Mouse (Mus musculus) kidney, adult 18-20 months (tissue): Measurements from ENCODE around the gene Dusp1.

ENCODE experiments used
- DNase-seq: peaks from one replicate; pipeline ENCODE4 v3.0.0; 2021

Dusp1 gene

DNA sequence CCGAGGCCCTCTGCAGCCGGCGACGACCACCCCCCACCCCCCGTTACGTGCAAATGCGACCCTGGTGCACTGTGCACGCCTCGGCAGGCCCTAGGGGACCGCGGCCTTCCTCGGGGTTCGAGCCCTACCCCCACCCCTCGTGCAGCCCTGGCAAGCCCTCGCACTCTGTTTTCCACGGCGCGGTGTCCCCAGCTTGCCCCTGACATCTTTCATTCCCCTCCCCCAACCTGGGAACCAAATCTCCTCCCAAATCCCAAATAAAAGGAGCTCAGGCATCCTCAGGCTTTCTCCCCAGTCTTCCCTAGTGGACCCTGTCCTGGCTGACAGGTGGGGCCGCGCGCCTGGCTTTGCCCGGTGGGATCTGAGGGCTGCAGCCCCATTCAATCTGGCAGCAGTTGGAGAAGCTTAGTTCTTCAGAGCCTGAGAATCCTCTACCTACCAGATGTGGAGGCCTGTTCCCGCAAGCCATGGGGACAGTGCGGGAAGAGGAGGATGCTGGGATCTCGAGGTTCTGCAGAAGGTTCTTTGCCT lies at the start of gene Dusp1:
Gene Dusp1, minus strand, starts transcription at position 478 of the 531 bp plus-strand sequence.
- no peak for DNase-seq

DNA sequence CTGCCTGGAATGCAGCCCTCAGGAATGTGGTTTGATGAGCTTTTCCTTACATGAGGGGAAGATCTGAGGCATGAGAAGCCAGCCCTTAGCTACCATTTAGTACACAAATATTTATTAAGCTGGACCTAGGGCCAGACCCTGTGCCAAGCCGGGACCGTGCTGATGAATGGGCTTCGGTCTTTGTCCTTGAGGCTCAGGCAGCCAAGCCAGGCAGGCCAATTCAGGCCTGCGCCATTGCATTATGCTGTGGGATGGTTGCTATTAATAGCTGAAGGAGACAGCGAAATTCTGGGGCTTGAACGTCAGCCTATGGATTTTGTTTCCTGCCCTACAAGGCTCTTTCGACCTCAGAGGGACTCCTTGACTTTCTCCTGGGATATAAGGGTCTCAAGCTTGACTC lies 49.4 kb upstream of the Dusp1 start:
- DNase-seq: no peak

DNA sequence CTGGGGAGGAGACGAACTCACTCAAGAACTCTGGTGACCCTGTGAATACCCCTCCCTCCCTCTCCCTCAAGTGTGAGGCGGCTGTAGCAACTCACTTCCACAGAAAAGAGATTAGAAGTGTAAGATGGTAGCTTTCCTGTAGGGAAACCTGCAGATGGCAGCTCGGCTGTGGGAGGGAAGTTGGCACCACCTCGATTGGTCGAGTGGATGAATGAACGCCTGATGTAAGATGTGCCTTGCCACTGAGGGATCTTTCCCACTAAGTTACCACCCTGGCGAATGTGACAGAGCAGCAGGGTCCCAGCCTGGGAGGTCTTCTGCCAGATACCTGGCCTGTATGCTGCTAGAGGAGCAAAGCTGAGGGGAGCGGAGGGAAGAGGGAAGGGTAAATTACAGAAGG lies 47.9 kb upstream of the Dusp1 start:
- DNase-seq: no peak

DNA sequence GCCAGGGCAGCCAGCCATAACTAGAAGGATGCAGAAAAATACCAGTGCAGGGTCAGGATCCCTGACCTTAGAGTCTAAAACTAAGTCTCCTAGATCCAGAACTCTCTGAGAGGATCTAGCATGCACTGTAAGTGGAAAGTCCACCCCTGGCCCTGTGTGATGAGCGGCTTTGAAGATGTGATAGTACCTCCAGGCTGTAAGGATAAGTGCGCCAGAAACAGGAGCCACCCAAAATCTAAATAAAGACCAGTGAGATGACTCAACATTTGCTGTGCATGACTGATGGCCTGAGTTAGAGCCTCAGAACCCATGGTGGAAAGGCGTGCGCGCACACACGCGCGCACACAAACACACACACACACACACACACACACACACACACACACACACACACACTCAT lies 46.9 kb upstream of the Dusp1 start:
- DNase-seq: no peak

DNA sequence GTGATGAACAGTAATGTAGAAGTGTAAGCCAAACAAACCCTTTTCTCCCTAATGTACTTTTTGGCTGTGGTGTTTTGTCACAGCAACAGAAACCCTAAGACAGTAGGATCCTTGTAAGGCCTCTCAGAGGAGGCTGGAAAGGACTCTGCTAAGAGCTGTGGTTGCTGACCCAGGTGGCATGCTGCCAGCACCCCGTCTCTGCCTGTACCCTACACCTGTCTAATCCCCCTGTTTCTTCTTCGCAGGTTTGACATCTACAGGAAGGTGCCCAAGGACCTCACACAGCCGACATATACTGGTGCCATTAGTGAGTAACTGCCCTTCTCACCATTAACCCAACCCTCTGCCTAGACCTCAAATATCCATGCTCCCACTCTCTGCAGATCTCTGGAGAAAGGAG lies 46.4 kb upstream of the Dusp1 start:
- no peak for DNase-seq

DNA sequence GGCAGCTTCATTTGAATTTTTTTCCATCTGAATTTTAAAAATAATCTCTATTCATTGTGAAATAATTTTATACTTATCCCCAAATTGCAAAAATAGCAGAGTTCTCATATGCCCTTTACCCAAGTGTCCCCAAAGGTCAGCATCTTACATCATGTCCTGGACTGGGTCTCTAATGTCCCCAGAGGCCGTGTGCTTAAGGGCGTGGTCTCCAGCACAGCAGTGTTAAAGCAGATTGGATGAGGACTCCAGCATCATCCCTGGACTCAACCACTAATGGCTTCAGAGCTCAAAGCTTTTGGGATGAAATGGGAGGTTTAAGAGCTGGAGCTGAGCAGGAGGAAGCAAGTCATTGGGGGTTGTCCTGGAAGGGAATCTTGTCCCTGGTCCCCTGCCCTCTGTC lies 44.6 kb upstream of the Dusp1 start:
- no peak for DNase-seq

DNA sequence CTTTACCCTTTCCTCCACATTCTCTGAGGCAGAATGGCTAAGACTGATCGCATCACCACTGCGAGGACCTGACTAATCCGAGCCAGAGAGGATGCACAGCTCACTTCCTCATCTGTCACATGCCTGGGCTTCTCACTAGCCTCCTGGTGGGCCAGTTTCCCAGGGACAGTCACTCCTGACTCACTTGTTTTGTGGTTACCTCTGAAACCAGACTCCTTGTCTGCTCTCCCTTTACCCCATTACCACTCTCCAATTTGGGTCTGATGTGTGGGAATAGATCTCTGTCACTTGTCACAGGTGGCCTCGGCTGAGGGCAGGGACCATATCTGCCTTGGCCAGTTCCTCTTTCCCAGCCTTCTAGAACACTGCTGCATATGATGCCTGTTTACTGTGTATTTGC lies 43.7 kb upstream of the Dusp1 start:
- DNase-seq: no peak

DNA sequence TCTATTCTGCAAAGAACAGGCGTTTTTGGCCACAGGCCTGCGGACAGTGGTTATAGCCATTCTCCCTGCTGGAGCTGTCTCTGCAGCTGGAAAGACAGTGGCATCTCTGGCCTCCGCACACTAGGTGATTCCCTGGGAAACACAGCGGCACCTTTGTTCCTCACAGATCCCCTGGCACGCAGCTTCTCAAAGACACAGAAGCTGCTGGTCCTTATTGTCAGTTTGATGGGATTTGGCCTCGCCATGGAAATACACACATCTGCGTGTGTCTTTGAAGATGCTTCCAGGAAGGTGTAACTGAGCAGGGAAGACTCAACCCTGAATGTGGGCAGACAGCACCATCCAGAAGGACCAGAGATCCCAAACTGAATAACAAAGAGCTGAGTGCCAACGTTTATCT lies 41.4 kb upstream of the Dusp1 start:
- DNase-seq: no peak

DNA sequence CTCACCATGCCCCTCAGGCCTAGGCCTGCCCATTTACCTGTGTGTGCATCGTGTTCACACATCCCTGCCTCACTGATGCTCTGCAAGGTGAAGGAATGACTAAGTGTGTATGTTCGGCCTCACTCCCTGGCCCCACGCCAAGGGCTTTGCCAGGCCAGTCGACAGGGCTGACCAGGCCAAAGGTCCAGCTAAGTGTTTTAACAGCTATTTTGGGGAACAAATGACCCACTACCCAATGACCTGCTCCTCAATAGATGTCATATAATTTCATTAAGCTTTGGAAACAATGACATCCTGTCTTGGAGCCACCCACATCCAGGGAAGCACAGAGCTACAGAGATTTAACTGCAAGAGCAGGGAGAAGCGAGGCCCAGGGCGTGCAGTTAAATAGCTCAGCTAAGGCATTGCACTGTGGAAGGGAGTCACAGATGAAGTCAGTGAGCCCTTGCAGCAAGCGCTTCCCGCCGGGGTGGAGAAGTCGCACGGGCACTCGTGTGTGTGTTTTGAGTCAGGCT lies 40.5 kb upstream of the Dusp1 start:
- peak; percentile 79 for DNase-seq

DNA sequence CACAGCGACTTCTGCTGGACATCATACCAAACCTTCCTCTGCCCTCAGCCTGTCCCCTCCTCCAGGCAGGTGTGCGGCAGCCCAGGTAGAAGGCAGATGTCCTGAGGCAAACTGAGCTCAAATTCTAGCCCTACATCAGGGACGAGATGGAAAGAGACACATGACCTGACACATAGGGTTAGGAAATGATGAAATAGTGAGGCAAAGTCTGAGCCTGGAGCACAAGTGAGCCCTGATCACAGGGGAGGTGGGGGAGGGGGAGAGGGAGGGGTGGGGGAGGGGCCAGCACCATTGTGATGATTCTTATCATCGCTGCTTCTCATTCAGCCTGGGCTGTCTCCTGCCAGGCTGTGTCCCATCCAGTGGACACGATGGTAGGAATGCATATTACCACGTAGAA lies 40.0 kb upstream of the Dusp1 start:
- no peak for DNase-seq

DNA sequence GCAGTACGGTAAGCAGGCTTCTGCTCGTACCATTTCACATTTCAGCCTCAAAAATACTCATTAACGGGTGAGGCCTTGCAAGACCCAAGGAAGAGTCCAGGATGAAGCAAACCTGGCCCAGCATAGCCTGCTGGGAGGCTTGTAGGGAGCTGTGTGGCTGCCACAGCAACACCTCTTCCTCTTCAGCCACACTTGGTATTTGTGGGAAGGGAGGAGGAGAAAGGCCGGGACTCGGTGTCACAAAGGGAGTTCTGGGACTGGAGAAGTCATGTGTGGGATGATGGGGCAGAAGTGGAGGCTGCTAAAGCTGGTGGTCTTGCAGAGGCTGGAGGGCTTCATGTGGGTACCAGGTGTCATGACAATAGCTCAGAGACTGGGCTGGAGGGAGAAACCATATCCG lies 39.6 kb upstream of the Dusp1 start:
- no peak for DNase-seq

DNA sequence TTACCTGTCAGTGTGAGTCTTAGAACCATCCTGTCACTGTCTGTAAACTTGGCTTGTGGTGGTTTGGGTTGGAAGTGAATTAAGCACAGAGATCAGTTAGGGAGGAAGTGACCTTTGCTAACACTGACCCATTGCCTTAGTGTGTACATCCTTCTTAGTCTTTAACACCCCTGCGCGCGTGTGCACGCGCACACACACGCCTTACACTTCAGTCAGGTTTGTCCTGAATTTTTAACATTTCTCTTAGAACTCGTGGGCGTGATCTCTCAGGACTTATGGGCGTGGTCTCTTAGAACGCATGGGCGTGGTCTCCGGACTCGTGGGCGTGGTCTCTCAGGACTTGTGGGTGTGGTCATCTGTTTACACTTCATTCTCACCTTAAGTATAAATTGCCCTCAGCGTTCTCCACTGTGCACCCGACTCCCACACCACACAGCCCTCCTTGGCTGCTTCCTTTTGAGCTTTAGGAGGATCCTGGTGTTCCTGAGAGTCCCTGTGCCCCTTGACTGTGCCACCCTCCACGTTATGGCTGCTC lies 39.1 kb upstream of the Dusp1 start:
- DNase-seq: no peak

DNA sequence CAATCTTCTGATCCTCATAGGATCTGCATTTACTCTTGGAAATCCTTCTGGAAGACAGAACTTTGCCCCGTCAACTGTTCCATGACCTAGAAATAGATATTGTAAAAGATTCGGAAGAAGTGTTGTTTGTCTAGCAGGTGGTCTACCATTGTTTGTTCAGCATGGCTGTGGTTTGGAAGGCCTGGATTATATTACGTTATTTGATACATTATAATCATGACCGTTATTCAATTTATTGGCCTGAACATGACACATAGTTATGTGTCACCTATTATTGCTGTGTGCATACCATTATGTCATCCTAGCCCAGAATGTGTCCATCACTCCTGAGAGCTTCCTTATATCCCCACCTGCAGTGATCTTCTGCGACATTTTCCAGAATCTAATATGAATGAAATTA lies 36.9 kb upstream of the Dusp1 start:
- no peak for DNase-seq

DNA sequence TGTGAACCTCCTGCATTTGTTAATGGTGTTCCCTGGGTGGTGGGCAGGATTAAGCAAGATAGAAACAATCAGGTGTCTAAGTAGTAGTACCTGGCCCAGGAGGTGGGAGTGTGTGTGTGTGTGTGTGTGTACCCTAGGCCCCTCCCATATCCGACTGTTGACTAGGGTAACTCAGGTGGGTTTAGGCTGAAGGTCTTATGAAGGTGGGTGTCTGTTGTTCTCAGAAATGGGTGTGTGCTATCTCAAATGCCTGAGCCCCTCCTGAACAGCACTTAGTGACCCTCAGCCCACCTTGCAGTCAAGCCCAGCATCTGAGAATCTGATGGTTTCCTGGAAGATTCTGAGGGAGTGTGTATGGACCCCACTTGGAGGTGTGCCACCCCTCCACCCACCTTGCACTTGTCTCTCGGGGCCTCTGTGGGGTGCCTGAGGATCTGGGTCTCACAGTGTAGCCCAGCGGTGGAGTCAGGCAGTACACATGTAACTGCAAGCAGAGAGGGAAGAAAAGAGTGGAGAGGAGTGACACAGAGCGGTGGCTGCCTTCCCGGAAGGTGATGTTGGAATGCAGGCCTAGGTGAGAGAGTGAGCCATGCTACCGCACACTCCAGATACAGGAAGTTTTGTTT lies 35.0 kb upstream of the Dusp1 start:
- no peak for DNase-seq

DNA sequence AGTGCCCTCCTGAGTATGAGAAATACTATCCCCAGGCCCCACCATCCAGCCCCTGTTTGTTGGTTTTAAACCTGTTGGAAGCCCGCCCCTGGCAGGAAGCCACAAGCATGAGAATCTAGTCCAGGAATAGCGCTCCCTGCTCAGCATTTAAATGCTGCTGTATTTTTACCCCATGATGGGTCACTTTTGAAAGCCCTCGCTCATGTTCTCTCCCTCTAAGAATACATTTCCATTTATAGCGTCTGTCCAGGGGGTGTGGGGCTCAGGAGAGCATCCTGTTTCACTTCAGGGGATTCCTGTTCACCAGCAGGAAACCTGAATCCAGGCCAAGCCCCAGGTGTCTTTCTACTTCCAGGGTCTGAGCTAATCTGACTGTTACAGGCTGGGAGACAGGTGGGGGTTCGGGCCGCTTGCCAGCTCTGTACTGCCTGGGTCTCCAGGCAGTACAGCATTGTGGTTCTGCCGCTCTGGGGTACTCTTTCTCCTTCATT lies 34.3 kb upstream of the Dusp1 start:
- DNase-seq: peak; percentile 75

DNA sequence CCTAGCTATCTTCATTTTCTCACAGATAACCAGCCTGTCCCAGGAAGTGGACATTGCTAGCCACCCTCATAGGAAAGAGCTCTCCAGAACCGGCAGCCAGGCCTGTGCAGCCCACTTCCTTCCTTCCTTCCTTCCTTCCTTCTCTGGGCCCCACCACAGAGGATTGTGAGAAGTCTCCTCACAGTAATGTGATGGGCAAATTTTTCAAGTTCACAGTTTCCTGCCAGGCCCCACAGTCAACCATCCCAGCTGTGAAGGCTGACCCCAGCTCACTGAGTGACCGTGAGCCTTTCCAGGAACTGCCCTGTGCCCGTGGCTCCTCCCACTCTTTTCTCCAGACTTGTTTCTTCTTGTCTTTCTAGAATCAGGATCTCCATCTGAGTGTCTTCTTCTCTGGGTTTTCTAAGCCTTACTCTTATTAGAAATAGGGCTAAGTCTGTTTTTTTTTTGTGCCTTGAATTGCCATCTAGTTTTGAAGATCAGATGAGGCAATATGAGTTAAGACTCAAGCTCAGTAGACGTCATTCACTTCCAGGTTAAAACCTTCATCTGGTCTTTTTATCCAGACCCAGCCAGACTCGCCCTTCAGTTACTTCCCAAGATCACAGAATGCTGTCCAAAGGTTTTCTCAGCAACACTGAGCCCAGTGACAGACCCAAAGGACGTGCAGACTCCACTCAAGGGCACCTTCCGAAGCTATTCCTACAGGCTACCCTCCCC lies 33.7 kb upstream of the Dusp1 start:
- DNase-seq: no peak

DNA sequence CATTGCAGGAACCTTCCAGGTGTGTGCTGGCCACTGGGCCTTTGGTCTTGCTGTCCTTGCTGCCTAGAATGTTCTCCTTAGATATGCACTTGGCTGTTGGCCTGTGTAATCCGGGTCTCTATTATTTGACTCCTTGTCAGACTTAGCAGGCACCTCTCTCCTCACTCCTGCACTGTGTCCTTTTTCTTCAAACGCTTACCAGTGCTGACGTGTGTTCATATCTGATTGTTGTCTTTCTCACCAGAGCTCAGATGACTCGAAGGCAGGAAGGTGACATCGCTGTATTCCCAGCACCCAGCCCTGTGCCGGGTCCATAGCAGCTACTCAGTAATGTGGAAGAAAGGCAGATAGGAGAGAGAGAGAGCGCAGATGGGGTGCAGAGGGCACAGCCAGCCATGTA lies 33.0 kb upstream of the Dusp1 start:
- no peak for DNase-seq

DNA sequence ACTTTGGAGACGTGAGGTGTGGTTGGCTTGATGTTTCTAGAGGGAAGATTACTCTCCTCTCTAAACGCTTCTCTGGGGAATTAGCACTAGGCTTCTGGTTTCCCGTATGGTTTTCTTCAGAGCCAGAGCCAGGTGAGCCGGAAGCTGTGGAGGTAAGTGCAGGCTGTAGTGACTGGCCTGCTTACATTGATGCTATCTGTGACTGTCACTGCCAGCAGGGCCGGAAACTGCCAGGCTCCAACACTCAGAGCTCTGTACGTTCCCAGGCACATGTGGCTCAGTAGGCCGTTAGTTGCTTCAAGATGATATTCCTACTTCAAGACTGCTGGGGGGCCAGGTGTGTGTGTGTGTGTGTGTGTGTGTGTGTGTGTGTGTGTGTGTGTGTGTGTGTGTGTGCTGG lies 32.2 kb upstream of the Dusp1 start:
- no peak for DNase-seq

DNA sequence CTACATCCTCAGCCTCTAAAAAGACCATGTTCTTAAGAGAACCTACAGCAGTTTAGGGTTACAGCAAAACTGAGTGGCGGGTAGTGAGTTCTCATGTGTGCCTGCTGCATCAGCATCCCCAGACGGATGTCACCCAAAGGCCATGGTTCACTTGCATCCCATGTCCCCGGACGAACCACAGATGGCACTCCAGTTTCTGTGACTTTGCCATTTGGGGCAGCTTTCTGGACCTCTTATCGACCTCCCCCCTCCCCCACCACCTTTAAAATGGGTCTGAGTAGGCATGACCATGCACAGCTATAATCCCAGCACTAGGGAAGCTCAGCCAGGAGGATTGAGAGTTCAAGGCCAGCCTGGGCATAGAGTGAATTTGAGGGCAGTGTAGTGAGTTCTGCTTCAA lies 31.3 kb upstream of the Dusp1 start:
- no peak for DNase-seq

DNA sequence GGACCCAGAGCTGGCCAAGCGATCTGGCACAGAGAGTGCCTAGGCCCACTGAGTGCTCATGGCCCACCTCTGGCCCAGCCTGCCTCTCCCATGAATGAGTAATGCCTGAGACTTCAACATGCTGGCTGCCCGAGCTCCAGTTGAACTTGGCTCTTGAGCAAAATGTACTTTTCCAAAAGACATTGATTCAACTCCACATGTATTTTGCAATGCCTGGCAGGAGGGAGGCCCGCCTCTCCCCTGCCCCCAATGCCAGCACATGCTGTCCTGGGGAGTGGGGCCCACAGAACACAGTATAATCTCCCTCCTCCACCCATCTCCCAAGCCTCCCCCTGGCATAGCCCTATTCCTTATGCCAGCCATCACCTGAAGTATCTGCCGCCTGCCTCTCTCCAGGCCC lies 30.6 kb upstream of the Dusp1 start:
- no peak for DNase-seq

DNA sequence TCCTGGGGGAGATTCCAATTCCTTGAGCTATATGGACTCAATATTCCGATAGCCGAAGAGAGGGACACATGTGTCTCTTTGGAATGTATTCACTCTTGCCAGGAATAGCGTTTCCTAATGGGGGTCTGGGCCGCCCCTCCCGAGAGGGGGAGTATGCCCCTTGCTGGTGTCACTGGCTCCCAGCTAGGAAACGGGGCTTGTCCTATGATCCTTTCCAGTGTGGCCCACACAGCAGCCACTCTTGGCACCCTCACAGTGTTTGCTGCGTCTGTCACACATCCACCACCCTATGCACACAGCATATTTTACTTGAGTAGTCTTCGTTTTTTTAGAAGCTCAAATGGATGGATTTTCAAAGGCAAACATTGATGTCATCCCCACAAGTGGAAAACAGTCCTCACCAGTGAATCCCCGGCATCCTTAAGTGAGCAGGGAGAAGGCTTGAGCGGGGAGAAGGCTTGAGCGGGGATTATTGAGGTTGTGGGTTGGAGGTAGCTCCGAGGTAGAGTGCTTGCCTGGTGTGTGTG lies 26.1 kb upstream of the Dusp1 start:
- no peak for DNase-seq

DNA sequence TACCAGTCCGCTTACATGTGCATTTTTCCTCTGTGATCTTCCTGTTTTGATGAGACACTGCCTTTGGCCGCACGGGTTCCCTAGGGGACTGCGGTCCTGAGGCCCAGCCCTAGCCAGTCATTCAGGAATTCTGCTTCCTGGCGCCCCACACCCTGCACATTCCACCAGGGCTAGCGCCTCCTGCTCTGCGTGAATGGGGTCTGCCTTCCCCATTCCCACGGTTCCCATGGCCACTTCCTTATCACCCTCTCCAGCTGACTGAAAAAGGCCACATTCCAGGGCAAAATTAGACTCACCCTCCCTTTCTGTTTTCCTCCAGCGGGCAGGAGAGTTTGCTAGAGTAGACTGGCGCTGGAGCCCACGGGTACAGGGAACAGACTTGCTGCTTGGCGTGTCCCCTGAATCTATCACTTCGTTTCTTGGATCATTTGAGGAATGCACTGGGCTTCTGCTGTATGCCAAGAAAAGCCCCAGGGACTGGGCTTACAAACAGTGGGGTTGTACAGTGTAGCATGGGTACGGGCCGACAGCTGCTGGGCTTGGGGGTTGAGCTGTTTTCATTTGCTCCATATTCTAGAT lies 22.7 kb upstream of the Dusp1 start:
- peak; percentile 78 for DNase-seq

DNA sequence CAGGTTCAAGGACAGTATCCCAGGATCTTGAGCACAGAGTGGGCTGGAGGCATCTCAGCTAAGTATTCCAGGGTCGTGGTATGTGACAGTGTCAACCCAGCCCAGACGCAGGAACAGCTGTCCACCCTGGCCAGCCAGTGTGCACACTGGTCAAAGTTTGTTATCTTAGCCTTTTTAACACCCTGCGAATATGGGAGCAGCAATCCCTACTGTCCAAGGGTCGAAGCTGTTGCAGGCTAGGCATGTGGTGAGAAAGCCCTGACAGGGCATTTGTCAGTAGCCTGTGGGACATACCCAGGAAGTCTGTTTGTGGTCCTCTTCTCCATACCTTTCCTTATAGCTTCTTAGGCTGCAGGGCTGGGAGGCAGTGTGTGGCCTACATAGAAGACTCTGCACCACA lies 22.1 kb upstream of the Dusp1 start:
- DNase-seq: no peak

DNA sequence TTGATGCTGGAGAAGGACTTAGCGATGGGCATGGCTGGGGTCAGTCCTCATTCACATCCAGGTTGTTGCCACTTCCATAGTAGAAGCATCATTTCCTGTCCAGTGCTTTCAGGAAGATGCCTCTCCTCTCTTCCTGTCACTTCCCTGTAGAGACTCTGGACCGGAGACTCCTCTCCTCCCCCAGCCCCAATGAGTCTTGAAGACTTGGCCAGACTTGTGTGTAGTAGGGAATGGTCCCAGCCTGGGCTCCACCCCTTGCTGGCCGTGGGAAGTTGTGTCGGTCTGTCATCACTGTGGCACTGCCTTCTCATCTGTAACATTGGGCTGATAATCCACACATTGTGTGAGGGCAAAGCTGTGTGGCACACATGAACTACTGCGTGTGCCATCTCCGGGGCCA lies 21.7 kb upstream of the Dusp1 start:
- no peak for DNase-seq
